Mouse (Mus musculus) CH12.LX (cell line): Measurements from ENCODE around the gene Eras. TPM values are rescaled to one million over a fixed set of nuclear protein-coding genes. Genes with fewer than 3 reads are reported as not detected.

Experiments
- DNase-seq: peaks from one replicate; pipeline ENCODE4 v3.0.0-alpha.2; 2013; ENCODE audit errors: extremely low read depth
- H3K27ac ChIP-seq: 2 replicates; pipeline ENCODE4 v1.5.1; 2012; ENCODE audit warnings: low read depth, mild to moderate bottlenecking, control low read depth, moderate library complexity; ENCODE audit not compliant: insufficient read depth
- H3K27me3 ChIP-seq: replicated peaks from 2 replicates; pipeline ENCODE3; 2012; ENCODE audit warnings: inconsistent platforms
- H3K36me3 ChIP-seq, 2 experiments: replicated peaks in 1 of 2; 2 replicates each; pipeline versions ENCODE3 to v1.6.1; 2012; ENCODE audit warnings: inconsistent platforms in 1 of 2, low read length in 1 of 2, mild to moderate bottlenecking in 1 of 2, mixed read lengths in 1 of 2, moderate library complexity in 1 of 2; ENCODE audit not compliant: control insufficient read depth in 1 of 2, insufficient read depth in 1 of 2
- H3K4me1 ChIP-seq, 2 experiments: 2 replicates each; pipeline ENCODE4 v1.6.1; 2012; ENCODE audit warnings: inconsistent platforms in 1 of 2, moderate library complexity in 1 of 2; ENCODE audit not compliant: insufficient read depth in 2 of 2, control insufficient read depth in 1 of 2
- H3K4me2 ChIP-seq: 2 replicates; pipeline ENCODE4 v1.6.1; 2012; ENCODE audit warnings: low read depth, mild to moderate bottlenecking, control low read depth; ENCODE audit not compliant: poor library complexity, insufficient read depth, severe bottlenecking
- H3K4me3 ChIP-seq, 3 experiments: fragments of 150-350 bp in 1 of 3; sonication (generic) in 1 of 3; replicated peaks in 1 of 3; 2 replicates each; pipeline versions ENCODE3 to v1.5.1; 2011 to 2012; ENCODE audit warnings: low read depth in 2 of 3, low read length in 2 of 3, mild to moderate bottlenecking in 2 of 3, moderate library complexity in 2 of 3, control low read depth in 1 of 3, improper control_type of control experiment in 1 of 3, inconsistent platforms in 1 of 3, mixed read lengths in 1 of 3; ENCODE audit not compliant: poor library complexity in 1 of 3
- H3K79me2 ChIP-seq: replicated peaks from 2 replicates; pipeline ENCODE4 v1.6.1; 2012; ENCODE audit warnings: mild to moderate bottlenecking, moderate library complexity; ENCODE audit not compliant: control insufficient read depth, poor library complexity, insufficient read depth, severe bottlenecking; ENCODE audit errors: extremely low read depth
- H3K9ac ChIP-seq: 2 replicates; pipeline ENCODE4 v1.6.1; 2012; ENCODE audit warnings: low read depth, mild to moderate bottlenecking, control low read depth, moderate library complexity; ENCODE audit not compliant: insufficient read depth
- H3K9me3 ChIP-seq: replicated peaks from 2 replicates; pipeline ENCODE3; 2012; ENCODE audit warnings: low read length, inconsistent platforms, mixed read lengths
- BHLHE40 ChIP-seq: IDR thresholded peaks from 2 replicates; pipeline ENCODE4 v1.6.1; 2011; ENCODE audit warnings: mild to moderate bottlenecking, low read depth, low read length, improper control_type of control experiment
- CHD1 ChIP-seq: IDR thresholded peaks from 2 replicates; pipeline ENCODE4 v1.6.1; 2012; ENCODE audit warnings: low read depth, low read length, improper control_type of control experiment, inconsistent platforms
- CHD2 ChIP-seq: IDR thresholded peaks from 2 replicates; pipeline ENCODE4 v1.6.1; 2011; ENCODE audit warnings: low read length, improper control_type of control experiment
- CTCF ChIP-seq, 2 experiments: IDR thresholded peaks in 1 of 2; conservative IDR thresholded peaks in 1 of 2; 2 replicates each; pipeline ENCODE4 v1.5.1; 2011 to 2012; ENCODE audit warnings: low read depth in 2 of 2, low read length in 2 of 2, improper control_type of control experiment in 1 of 2, inconsistent platforms in 1 of 2, mild to moderate bottlenecking in 1 of 2, moderate library complexity in 1 of 2
- GABPA ChIP-seq: IDR thresholded peaks from 2 replicates; pipeline ENCODE4 v1.6.1; 2012; ENCODE audit warnings: low read depth, low read length, improper control_type of control experiment, inconsistent platforms; ENCODE audit not compliant: insufficient replicate concordance
- HCFC1 ChIP-seq: IDR thresholded peaks from 2 replicates; pipeline ENCODE4 v1.6.1; 2012; ENCODE audit warnings: low read depth, mild to moderate bottlenecking, inconsistent platforms, low read length, improper control_type of control experiment
- JUN ChIP-seq: IDR thresholded peaks from 2 replicates; pipeline ENCODE4 v1.6.1; 2011; ENCODE audit warnings: low read depth, mild to moderate bottlenecking, low read length, improper control_type of control experiment, moderate library complexity; ENCODE audit not compliant: insufficient read depth
- MAFK ChIP-seq: IDR thresholded peaks from 2 replicates; pipeline ENCODE4 v1.6.1; 2011; ENCODE audit warnings: low read length, improper control_type of control experiment; ENCODE audit not compliant: insufficient replicate concordance
- NELFE ChIP-seq: IDR thresholded peaks from 2 replicates; pipeline ENCODE4 v1.6.1; 2011; ENCODE audit warnings: low read depth, low read length, improper control_type of control experiment
- NRF1 ChIP-seq: IDR thresholded peaks from 2 replicates; pipeline ENCODE4 v1.6.1; 2014; ENCODE audit warnings: low read depth, mild to moderate bottlenecking, inconsistent platforms, low read length, improper control_type of control experiment, moderate library complexity
- POLR2A ChIP-seq: IDR thresholded peaks from 2 replicates; pipeline ENCODE4 v1.6.1; 2011; ENCODE audit warnings: low read depth, mild to moderate bottlenecking, improper control_type of control experiment, low read length
- RCOR1 ChIP-seq: conservative IDR thresholded peaks from 2 replicates; pipeline ENCODE4 v1.6.1; 2012; ENCODE audit warnings: low read depth, mild to moderate bottlenecking, inconsistent platforms, low read length, improper control_type of control experiment
- SIN3A ChIP-seq: IDR thresholded peaks from 2 replicates; pipeline ENCODE4 v1.6.1; 2012; ENCODE audit warnings: low read length, improper control_type of control experiment, inconsistent platforms
- SMC3 ChIP-seq: IDR thresholded peaks from 2 replicates; pipeline ENCODE4 v1.6.1; 2011; ENCODE audit warnings: low read depth, low read length, improper control_type of control experiment
- TBP ChIP-seq: conservative IDR thresholded peaks from 2 replicates; pipeline ENCODE4 v1.6.1; 2011; ENCODE audit warnings: low read depth, low read length, improper control_type of control experiment
- TCF12 ChIP-seq: IDR thresholded peaks from 2 replicates; pipeline ENCODE4 v1.6.1; 2014; ENCODE audit warnings: low read depth, mild to moderate bottlenecking, inconsistent platforms, low read length, improper control_type of control experiment
- USF1 ChIP-seq: IDR thresholded peaks from 2 replicates; pipeline ENCODE4 v1.6.1; 2014; ENCODE audit warnings: low read depth, mild to moderate bottlenecking, inconsistent platforms, low read length, improper control_type of control experiment
- USF2 ChIP-seq: conservative IDR thresholded peaks from 2 replicates; pipeline ENCODE4 v1.6.1; 2011; ENCODE audit warnings: low read depth, low read length, improper control_type of control experiment
- ZKSCAN1 ChIP-seq: IDR thresholded peaks from 2 replicates; pipeline ENCODE4 v1.6.1; 2012; ENCODE audit warnings: low read depth, inconsistent platforms, low read length, improper control_type of control experiment, borderline replicate concordance
- dilution Hi-C: fragments of 300-500 bp; cut with MboI; formaldehyde crosslinking; loops from 2 replicates; pipeline ENCODE4 v1.14.3; 2020; ENCODE audit warnings: low sequenced_read_pairs; ENCODE audit not compliant: extremely low pct_unique_long_range_greater_than_20kb, extremely low pct_ligation_motif_present
- in situ Hi-C: fragments of 300-500 bp; cut with MboI; formaldehyde crosslinking; loops from 3 replicates; pipeline ENCODE4 v1.14.3; 2019; ENCODE audit warnings: low sequenced_read_pairs, low pct_ligation_motif_present, low pct_unique_long_range_greater_than_20kb, mixed read lengths
- polyA plus RNA-seq: library from polyadenylated mRNA; unstranded; fragments of >175 nt; gene quantifications from 2 replicates; pipeline ENCODE4 v1.2.1, GENCODE M21; 2012; ENCODE audit warnings: low read depth; ENCODE audit not compliant: insufficient read length
- total RNA-seq, 2 experiments: library from RNA; depleted of rRNA; stranded (reverse); fragments of 300-350 nt in 1 of 2; fragments of >200 nt in 1 of 2; gene quantifications; 2 replicates each; pipeline ENCODE4 v1.2.3; 2012 to 2014

Eras gene
- total and polyA plus RNA-seq, 3 experiments = not detected

DNA sequence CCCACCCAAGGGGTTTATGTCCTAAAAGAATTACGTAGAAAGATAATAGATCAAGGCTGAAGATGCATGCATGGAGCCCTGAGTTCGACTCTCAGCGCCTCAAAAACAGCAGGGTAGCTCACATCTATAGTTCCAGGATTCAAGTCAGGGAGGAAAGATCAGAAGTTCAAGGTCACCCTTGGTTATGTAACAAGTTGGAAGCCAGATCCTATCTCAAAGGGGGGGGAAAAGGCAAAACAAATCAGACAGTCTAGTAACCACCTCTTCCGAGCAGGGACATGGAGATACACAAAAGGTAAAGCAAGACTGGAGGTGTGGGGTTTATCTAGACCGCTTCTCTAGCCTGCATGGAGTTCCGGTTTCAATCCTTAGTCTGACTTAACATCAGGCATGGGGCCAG lies 2.1 kb downstream of the Eras start:
- H3K27ac ChIP-seq = no peak overlapping the region
- peaks cover 0 to 4% of the 10 kb centered on the region in 2 experiments; a peak in 1 of 4 replicates for H3K4me1 ChIP-seq
- no peak for DNase-seq
- no peaks in the 10 kb centered on the region for H3K79me2 ChIP-seq
- peaks cover 7 to 19% of the 10 kb centered on the region in 2 experiments for H3K36me3 ChIP-seq
- in situ Hi-C loops (no loop called here), dilution Hi-C loops (no loop called here)
- H3K27me3 ChIP-seq = no peaks in the 10 kb centered on the region
- no peaks in the 10 kb centered on the region for H3K9me3 ChIP-seq
- no peak overlapping the region for H3K4me3 ChIP-seq
- no peak for TF ChIP-seq POLR2A
- no peak for TF ChIP-seq ZKSCAN1
- TF ChIP-seq USF1 = no peak
- TF ChIP-seq CHD1 = no peak
- TF ChIP-seq SIN3A = no peak
- TF ChIP-seq BHLHE40 = no peak
- TF ChIP-seq CHD2 = no peak
- no peak for TF ChIP-seq RCOR1
- no peak for TF ChIP-seq NRF1
- no peak for TF ChIP-seq GABPA
- TF ChIP-seq SMC3 = no peak
- TF ChIP-seq MAFK = no peak
- TF ChIP-seq JUN = no peak
- TF ChIP-seq TCF12 = no peak
- TF ChIP-seq NELFE = no peak
- TF ChIP-seq TBP = no peak
- TF ChIP-seq HCFC1 = no peak
- no peak overlapping the region for H3K9ac ChIP-seq
- H3K4me2 ChIP-seq = no peak overlapping the region

- H3K9ac ChIP-seq = no peak overlapping the region
- no peak for TF ChIP-seq CTCF (conservative IDR thresholded peaks at IDR 0.05 in 1 of 2, IDR thresholded peaks at IDR 0.05 in 1 of 2; ENCODE audit: low read depth in 2 of 2, low read length in 2 of 2)
- no peak for TF ChIP-seq RCOR1
- TF ChIP-seq POLR2A = no peak
- TF ChIP-seq NRF1 = no peak
- TF ChIP-seq MAFK = no peak
- no peak for TF ChIP-seq TCF12
- no peak for TF ChIP-seq USF2
- H3K79me2 ChIP-seq = no peaks in the 10 kb centered on the region
- H3K4me1 ChIP-seq = peaks cover 0 to 4% of the 10 kb centered on the region in 2 experiments; a peak in 1 of 4 replicates
- no peaks in the 10 kb centered on the region for H3K9me3 ChIP-seq
- no peak for DNase-seq
- H3K4me2 ChIP-seq = no peak overlapping the region
- H3K36me3 ChIP-seq = no peaks in the 10 kb centered on the region
- H3K4me3 ChIP-seq = no peak overlapping the region
- H3K27ac ChIP-seq = no peak overlapping the region
- no peaks in the 10 kb centered on the region for H3K27me3 ChIP-seq
- dilution Hi-C loops = no loop called here
- in situ Hi-C loops = loop anchor here (25.0 kb wide), 1 partner anchor 190 kb away; no protein-coding TSS in a partner anchor
These were observed 6.4 kb downstream of the Eras start for GRCm38 (mm10) chrX:7922032-7922431.
